Mouse (Mus musculus) kidney, adult 2 months (tissue): Measurements from ENCODE around the gene Mapk8ip1.

Experiments used
- CTCF ChIP-seq: fragments of 200-500 bp; conservative IDR thresholded peaks from 2 replicates; pipeline ENCODE4 v1.5.1; 2011; ENCODE audit warnings: low read depth, mild to moderate bottlenecking, control low read depth, low read length, moderate library complexity, mixed read lengths; ENCODE audit not compliant: insufficient read depth, insufficient read length
- POLR2A ChIP-seq: fragments of 200-500 bp; IDR thresholded peaks from one replicate; pipeline ENCODE4 v1.6.1; 2011; ENCODE audit warnings: low read depth, low read length, control low read depth

DNA sequence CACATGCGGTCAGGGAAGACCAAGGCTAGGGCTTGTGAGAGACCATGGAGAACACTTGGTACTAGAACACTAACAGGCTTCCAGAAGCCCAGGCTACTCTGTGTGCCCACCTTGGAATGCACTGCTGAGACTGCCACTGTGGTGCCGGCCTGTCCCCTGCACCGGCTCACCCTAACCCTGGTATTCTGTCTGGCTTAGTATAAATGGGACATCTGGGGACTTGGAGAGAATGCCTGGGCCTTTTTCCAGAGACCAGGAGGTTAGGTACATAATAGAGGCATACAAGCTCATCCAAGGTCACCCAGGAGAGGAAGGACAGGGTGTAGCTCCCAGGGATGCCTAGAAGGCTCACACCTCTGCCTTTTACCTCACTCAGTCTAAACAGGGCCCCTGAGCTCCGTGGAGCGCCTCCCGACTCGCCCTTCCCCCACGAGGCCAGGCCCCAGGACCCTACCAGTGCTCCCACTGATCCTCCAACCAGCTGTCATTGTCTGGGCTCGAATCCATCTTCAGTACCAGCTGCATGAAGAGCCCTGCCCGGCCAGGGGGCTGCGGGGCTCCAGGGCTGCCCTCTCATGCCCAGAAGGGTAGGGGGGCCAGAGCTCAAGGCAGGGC lies 9.3 kb downstream of the Mapk8ip1 start:
- TF ChIP-seq CTCF (no peak), POLR2A (no peak)
